ENCODE assay signal across 11 mouse cellular contexts in genomic region chr10:92036176-92036575, GRCm38 (mm10).
DNase-seq lines count a peak whose midpoint lies in the region; ATAC-seq lines count a peak whose summit lies in the region.
"Had no signal": no experiment of that assay in that cellular context is flagged by ENCODE, and none has a peak within 500 bp of the region (broad histone marks: within the 10 kb centered on the region; RNA-seq: fewer than 3 reads in every experiment).

No protein-coding gene starts in this region.

- no peak overlapping the region for H3K9ac ChIP-seq in forebrain, embryonic 15.5 days (replicated peaks)
- H3K9ac ChIP-seq in neural tube, embryonic 14.5 days (replicated peaks; ENCODE audit: low read depth, low read length): no peak overlapping the region

- ATAC-seq in forebrain, embryonic 15.5 days (replicated peaks): peak; percentile 93
- ATAC-seq in neural tube, embryonic 14.5 days (ENCODE audit: low read depth): peak; percentile 93
- ATAC-seq: Patski had no signal

- no peaks in the 10 kb centered on the region for H3K9me3 ChIP-seq in forebrain, embryonic 15.5 days
- H3K9me3 ChIP-seq in neural tube, embryonic 14.5 days (ENCODE audit: control insufficient read depth, low read length): no peaks in the 10 kb centered on the region

- no peaks in the 10 kb centered on the region for H3K36me3 ChIP-seq in forebrain, embryonic 15.5 days
- no peaks in the 10 kb centered on the region for H3K36me3 ChIP-seq in neural tube, embryonic 14.5 days (ENCODE audit: control insufficient read depth, insufficient read depth, low read length)

- WGBS in forebrain, embryonic 15.5 days: 20% methylated on average over 3 of the region's 3 CpGs
- 38% methylated on average over 3 of the region's 3 CpGs for WGBS in neural tube, embryonic 14.5 days

- H3K4me2 ChIP-seq in forebrain, embryonic 15.5 days (replicated peaks): no peak overlapping the region
- H3K4me2 ChIP-seq in neural tube, embryonic 14.5 days (ENCODE audit: low read depth, low read length): no peak overlapping the region

- DNase-seq in cerebellum, postnatal 10 days: peak; percentile 64 to 76
- no peak for DNase-seq in cerebellum, adult 8-10 months
- DNase-seq in layer of hippocampus, adult 9-10 months (ENCODE audit: low spot score): peak; percentile 1
- no peak for DNase-seq in spleen, adult 18-20 months
- DNase-seq in kidney, postnatal 25 days: no peak
- no peak for DNase-seq in adrenal gland, adult 18-20 months (ENCODE audit: low spot score in 2 of 2)

- no peaks in the 10 kb centered on the region for H3K4me1 ChIP-seq in forebrain, embryonic 15.5 days
- H3K4me1 ChIP-seq in neural tube, embryonic 14.5 days (ENCODE audit: control insufficient read depth, insufficient read depth, low read length): no peaks in the 10 kb centered on the region; the same call in 1 of the 2 replicates

- H3K27me3 ChIP-seq in forebrain, embryonic 15.5 days: no peaks in the 10 kb centered on the region
- H3K27me3 ChIP-seq in neural tube, embryonic 14.5 days (ENCODE audit: control insufficient read depth, insufficient read depth, low read length): no peaks in the 10 kb centered on the region
- H3K27me3 ChIP-seq: Patski had no signal

- H3K27ac ChIP-seq in forebrain, embryonic 15.5 days (replicated peaks): peak overlapping the region; percentile 43
- no peak overlapping the region for H3K27ac ChIP-seq in neural tube, embryonic 14.5 days (ENCODE audit: low read depth, low read length)
- H3K27ac ChIP-seq: left cerebral cortex, adult 2 months had no signal

- H3K4me3 ChIP-seq in forebrain, embryonic 15.5 days: no peak overlapping the region
- no peak overlapping the region for H3K4me3 ChIP-seq in neural tube, embryonic 14.5 days (ENCODE audit: low read depth, low read length)
- H3K4me3 ChIP-seq: erythroblast, embryonic 14.5 days; left cerebral cortex, adult 2 months had no signal

Comparison
In these comparisons a context has a peak if more than half of its experiments do, and no peak if none do; other contexts are left out.
1. DNase-seq: peak in cerebellum, postnatal 10 days (2 of 2) and layer of hippocampus, adult 9-10 months (single experiment); none in cerebellum, adult 8-10 months (single experiment), spleen, adult 18-20 months (0 of 2), kidney, postnatal 25 days (0 of 2) and adrenal gland, adult 18-20 months (0 of 2).